Mouse (Mus musculus) Muller cell, postnatal 12 days (primary cell): ENCODE results near the gene Tox2.

Source experiments
- DNase-seq: peaks from one replicate; pipeline ENCODE4 v3.0.0-alpha.2; 2015; ENCODE audit errors: inconsistent ontology term

Gene Tox2

DNA sequence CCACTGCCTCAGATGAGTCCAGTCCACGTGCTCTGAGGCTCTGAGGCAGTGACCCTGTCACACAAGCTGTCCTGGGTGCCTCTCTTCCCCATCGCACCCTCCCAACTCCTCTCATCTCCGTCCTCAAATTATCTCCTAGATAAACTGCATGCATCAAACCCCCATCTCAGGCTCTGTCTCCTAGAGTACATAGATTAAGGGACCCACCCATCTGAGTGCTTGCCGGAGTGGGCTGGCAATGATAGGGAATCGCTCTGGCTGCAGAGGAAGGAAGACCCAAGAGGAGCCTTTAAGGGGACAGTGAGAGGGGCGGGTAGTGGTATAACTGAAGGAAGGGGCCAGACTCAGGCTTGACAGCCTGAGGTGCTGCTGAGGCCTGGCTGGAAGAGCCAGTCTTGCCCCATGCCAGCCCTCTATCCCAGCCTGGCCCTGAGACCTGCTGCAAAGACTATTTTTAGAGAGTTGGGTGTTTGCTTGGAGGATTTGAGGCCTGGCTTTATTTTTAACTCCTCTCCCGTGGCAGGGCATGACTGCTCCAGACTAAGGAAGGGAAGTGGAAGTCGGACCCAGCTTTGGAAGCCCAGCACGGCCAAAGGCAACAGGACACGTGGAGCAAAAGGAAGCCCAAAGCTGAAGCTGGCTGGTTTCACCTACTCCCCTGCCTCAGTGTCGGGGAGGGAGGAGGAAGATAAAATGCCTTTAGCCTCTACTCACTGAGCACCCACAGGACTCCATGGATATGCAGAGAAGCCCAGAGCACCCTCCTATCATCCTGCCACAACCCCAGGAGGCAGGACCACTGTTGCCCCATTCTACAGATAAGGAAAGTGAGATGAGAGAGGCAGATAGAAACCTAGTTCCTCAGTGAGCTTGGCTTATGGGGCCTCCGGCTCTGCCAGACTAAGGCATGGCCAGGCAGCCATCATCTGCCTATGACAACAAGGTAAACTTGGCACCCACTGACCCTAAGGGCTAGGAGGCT lies 160.3 kb downstream of the Tox2 start:
- no peak for DNase-seq

DNA sequence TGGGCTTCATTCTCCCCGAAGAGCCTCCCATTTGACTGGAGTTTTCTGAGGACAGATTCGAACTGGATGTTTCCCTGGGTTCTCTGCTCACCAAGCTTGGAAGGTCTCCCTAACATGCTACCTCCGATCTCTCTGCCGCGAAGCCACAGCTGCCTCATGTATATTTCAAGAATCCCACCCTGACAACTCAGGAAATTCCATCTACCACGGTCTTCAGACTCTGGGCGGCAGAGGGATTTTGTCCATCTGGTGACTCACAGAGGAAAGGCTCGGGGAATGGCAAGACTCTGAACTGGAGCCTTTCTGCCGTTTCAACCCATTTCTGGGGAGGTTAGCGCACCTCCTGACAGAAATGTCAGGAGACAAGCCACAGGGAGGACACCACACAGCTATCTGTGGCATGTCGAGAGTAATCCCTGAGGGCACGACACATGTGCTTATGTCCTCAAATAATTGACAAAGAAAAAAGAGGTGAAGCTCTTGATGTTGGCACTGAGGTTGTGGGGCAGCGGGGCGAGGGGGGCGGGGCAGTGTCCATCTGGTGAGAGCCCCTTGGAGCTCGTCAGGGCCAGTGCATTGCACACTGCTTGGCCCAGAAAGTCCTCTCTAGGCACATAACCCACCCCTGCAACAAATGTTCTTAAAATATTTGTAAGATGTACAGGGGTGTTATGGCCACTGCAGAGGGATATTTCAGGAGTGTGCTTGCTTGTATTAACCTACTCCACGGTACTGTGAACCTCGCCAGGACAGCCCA lies 162.0 kb downstream of the Tox2 start:
- DNase-seq: peak; percentile 36

- no peak for DNase-seq
Observed at GRCm38 (mm10) chr2:163370175-163370574, 167.2 kb downstream of the Tox2 start.

- no peak for DNase-seq
Observed at GRCm38 (mm10) chr2:163372627-163373026, 169.7 kb downstream of the Tox2 start.
